Mouse (Mus musculus) ES-E14 (cell line): Measurements from ENCODE around the gene Spint5.

Experiments used
- ZC3H11A ChIP-seq: IDR thresholded peaks from 2 replicates; pipeline ENCODE4 v1.6.1; 2012; ENCODE audit warnings: low read depth, mild to moderate bottlenecking, inconsistent platforms, low read length, borderline replicate concordance
- ZNF384 ChIP-seq: IDR thresholded peaks from 2 replicates; pipeline ENCODE4 v1.6.1; 2012; ENCODE audit warnings: low read depth, low read length, inconsistent platforms

DNA sequence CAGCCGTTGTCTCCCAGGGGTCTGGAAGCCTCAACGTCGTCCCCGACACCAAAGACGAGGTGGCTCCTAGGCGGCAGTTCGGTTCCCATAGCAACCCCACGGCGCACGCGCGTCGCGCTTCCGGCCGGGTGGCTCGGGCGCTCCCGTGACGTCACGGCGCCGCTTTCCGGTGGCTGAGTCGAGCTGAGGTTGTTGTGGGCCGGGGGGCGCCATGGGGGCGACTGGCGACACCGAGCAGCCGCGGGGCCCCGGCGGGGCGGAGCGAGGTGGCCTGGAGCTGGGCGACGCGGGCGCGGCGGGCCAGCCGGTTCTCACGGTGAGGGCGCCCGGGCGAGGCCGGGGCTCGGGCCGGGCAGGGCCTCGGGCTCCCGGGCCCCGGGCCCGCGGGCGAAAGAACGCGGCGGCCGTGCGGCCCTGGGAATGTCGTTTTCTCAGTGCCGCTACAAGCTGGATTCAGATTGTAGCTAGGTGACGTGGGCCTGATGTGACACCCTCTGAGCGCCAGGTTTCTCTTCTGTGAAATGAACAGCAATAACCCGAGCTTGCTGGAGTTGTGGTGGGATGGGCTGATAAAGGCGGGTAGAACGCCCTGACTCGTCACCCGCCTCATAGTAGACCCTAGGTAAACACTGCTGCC, 30.9 kb downstream of the Spint5 start, which contains the start of the genes Wfdc3 and Dnttip1:
- TF ChIP-seq ZNF384 (no peak), ZC3H11A (no peak)
